Mouse (Mus musculus) monocyte, adult 2 months (primary cell): ENCODE results near the gene Dscaml1.

Experiments
- DNase-seq, 2 experiments: peaks; one replicate each; pipeline ENCODE4 v3.0.0; 2022; ENCODE audit warnings: low spot score in 2 of 2, low read depth in 1 of 2

Gene Dscaml1

DNA sequence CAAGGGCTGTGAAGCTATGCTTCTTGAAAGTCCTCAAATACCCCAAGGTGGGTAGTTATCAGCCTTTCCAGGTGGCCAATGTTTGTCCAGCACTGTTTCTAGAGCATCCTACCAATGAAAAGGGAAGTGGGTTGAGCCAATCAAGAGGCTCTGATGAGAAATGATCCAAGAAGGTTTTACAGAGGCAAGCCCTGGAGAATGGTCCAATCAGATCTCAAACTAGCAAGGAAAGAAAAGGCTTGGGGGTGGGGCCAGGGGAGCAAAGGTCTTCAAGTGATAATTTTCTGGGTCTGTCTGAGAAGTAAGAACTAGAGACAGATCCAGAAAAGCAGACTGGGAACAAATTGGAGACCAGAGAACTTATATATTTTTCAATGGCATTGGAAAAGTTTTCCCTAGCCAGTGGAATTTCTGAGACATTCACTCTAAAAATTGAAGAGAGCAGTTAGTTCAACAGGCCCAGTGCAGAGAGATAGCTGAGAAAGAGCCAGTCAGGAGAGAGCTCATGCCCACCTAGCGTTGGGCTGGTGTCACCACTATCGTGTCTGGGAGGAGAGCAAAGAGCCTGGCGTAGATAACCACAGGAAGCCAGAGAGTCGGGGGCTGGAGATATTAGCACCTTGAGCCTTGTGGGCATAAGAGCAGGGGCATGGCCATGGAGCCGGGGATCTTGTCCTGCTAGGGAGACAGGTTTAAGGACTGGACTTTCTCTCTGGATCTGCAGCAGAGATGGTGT lies 140.6 kb downstream of the Dscaml1 start:
- no peak for DNase-seq

DNA sequence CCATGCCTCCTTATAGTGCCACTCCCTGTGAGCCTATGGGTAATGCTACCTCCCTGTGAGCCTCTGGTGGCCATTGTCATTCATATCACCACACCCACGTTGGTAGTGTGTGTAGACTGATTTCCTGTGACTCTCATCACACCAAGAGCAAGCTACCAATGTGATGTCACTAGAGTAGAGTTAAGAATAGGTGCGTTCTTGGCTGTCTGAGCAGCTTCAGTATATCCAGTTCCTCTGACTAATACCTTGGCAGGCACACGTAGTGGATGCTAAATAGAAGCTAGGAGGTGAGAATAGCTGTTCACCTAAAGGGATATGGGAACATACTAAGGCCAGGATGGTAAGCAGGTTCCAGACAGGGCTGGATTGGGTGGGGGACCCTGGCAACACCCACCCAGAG lies 143.3 kb downstream of the Dscaml1 start:
- no peak for DNase-seq

DNA sequence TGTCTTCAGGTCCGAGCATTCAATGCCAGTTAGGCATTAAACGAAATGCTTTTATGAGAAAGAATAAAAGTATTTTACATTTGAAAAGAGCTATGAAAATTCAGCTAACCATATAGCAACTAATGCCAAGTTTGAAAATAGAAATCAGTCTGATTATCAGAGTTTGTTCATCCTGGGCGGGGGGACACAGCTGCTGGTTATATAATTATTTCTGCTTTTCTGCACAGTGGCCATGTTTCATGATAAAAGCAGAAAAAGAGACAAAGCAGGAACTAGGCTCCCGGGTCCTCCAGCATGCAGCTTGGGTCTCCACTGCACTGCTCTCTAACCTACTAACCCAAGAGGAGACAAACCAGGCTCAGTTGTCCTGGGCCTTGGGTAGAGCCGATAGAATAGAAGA lies 143.9 kb downstream of the Dscaml1 start:
- no peak for DNase-seq

DNA sequence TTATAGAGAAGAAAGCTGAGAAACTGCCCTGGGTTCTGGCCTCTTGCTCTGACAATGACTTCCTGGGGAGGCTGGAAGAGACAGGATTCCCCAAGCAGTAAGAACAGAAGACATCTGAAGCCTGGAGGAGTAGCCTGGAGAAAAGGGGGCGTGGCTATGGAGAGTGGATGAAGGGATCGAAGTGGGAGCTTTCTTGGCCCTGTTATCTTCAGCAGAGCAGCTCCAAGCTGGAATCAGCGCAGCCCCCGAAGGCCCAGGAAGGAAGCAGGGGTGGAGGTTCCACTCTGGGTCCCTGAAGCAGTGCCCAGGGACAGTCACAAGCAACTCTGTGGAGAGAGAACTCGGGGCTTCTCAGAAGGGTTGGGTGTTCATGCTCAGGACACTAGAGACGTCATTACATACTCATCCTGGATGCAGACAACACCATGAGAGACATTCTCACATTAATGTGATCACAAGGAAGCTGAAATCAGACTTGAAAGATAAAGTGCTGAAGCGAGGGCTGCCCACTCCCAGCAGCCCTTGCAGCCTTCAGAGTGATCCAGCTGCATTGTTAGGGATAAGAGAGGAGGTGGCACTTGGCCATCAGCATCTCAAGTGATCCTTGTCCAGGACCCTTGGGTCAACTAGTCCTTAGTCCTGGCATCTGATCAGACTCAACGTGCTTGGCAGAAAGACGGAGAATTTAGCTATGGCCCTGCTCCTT lies 146.5 kb downstream of the Dscaml1 start:
- no peak for DNase-seq

DNA sequence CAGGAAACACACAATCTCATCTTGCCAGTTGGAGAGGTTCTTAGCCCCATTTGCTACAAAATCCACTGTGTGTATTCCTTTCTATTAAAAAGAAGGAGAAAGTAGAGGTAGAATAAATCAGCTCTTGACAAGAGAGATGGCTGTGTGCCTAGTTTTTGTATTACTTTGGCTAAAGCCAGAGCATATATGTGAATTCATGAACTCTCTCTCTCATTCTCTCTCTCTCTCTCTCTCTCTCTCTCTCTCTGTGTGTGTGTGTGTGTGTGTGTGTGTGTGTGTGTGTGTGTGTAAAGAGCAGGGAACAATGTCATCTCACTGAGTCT lies 147.0 kb downstream of the Dscaml1 start:
- no peak for DNase-seq

GRCm38 (mm10) chr9:45574021-45574420 lies 147.6 kb downstream of the Dscaml1 start:
- no peak for DNase-seq

- no peak for DNase-seq
Measured at GRCm38 (mm10) chr9:45580069-45580795, 153.8 kb downstream of the Dscaml1 start.

DNA sequence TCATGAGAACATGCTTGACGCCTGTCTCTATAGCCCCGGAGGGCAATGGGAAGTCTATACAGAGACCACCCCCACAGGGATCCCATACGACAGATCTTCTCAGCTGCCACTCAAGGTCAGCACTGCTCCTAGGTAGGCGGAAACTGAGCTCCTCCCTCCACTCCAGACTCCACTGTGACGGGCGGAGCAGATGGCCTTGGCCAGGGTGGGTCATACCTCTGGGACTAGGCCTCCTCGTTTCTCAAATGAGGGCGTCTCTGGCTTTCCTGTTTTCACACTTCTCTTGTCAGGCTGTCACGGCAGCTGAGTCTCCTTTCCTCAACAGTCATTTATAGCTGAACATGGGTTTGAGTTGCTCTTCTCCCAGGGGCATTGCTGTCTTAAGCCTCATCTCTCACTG lies 160.0 kb downstream of the Dscaml1 start:
- no peak for DNase-seq

DNA sequence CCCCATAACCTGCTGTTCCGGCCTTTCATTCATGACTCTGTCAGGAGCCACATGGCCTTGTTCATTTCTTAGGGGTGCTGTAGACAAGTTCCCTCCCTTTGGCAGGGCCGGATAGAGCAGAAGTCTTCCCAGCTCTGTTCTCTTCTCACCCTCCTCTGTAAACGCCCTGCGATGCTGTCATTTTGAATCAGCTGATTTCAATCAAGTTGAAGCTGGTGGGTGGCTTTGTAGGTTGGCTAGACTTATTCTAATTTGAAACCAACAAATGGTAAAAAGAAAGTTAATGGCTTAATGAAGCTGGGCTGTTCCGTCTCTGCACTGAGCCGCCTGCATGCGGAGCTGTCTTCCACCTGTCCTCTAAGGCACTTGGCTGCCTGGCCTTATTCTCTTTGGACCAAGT lies 161.3 kb downstream of the Dscaml1 start:
- no peak for DNase-seq

- no peak for DNase-seq
Measured at GRCm38 (mm10) chr9:45589867-45590266, 163.4 kb downstream of the Dscaml1 start.

- DNase-seq, result no peak
Measured at GRCm38 (mm10) chr9:45591061-45591460, 164.6 kb downstream of the Dscaml1 start.

DNA sequence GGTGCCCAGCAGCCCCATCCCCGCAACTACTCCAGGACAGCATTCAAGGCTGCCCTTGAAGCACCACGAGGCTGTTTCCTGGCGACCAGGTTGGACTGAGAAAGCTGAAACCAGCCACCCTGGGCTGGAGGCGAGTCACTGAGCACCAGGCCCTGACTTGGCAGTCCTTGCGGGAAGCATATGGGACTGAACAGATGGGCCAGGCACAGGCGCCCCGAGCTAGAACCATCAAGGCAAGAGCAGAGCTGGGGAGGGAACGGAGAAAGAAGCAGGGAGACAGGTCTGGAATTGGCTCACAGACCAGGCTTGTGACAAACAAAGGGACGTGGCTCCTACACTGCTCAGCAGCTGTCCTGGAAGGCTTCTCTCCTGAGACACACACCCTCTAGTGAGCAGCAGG lies 165.9 kb downstream of the Dscaml1 start:
- no peak for DNase-seq

GRCm38 (mm10) chr9:45598117-45598516 lies 171.7 kb downstream of the Dscaml1 start:
- DNase-seq, result no peak

DNA sequence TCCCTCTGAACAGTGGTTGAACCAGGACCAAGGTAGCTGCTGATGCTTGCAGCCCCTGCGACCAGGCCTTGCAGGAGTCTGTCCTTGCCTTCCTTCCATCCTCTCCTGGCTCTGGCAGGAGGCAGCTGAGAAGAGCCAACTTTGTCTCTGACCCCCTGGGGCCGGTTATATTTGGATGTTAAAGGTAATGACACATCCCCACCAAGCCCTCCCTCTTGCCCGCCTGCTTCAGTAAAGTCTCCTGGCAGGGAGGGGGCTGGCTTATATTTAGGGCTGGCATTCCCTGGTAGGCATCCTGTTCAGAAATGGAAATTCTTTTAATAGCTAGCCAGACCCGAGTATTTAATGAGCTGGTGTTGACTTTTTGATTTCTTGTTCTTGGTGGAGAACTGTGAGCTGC lies 172.9 kb downstream of the Dscaml1 start:
- no peak for DNase-seq

DNA sequence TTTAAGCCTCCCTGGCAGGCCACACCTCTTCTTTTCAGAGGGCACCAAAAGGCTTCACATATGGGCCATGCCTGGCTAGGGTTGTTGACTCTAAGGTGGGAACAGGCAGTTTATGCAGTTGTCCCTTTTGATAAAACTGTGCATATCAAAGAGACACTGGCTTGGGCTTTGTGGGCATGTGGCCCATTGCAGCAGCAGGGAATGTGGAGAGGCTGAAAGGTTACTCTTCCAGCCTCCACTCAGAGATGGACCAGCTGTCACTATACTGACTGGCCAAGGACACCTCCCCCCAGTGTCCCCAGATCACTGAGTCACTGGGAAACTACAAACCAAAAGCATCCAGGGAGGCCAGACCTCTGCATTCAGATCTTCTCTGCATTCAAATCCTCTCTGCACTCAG lies 180.9 kb downstream of the Dscaml1 start:
- no peak for DNase-seq

- no peak for DNase-seq
Measured at GRCm38 (mm10) chr9:45608097-45609031, 181.9 kb downstream of the Dscaml1 start.

GRCm38 (mm10) chr9:45610336-45611060 lies 184.1 kb downstream of the Dscaml1 start:
- no peak for DNase-seq

DNA sequence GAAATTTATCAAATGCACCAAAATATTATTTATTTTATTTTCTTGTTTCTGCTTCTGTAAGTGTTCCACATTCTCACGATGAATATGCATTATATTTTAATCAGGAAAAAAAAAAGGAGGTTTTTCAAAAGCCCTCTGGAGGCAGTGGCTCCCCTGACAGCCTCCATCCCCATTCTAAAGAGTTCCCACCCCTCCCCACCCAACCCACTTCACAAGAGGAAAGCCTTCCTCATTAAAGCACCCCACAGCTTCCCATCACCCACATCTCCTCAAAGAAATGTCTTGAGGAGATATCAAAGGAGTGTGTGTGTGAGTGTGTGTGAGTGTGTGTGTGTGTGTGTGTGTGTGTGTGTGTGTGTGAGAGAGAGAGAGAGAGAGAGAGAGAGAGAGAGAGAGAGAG lies 188.2 kb downstream of the Dscaml1 start:
- DNase-seq, result no peak

DNA sequence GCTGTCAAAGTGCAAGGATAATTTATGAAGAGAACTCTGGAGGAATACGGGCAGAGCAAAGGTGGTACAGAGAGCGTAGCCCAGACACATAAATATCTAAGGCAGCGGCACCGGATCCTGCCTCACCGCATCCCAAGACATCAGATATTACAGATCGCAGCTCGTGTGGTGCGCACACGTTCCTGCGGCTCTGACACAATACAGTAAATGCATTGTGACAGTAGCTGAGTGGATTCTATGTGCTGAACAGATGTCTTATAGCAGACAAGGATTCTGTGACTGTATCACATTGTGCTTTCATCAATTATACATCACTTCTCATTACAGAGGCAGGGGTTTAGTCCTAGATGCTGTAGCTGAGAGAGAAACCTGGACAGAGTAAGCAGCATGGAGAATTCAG lies 191.5 kb downstream of the Dscaml1 start:
- DNase-seq, result no peak

DNA sequence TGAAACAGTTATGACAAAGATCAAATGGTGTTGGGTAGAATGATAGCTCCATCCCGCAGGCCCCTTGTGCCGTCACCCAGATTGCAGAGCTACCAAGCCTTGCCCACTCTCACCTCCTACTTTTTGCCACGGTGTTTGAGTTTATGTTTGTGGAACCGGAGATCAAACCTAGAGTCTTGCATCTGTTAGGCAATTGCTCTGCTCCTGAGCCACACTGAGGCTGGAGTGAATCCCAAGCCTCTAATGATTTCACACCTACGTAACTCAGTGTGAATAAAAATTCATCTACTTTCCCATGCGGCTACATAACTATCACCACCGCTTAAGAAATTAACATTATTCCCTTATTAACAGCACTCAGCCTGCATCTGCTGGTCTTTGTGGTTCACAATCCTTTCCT lies 192.0 kb downstream of the Dscaml1 start:
- DNase-seq, result no peak

DNA sequence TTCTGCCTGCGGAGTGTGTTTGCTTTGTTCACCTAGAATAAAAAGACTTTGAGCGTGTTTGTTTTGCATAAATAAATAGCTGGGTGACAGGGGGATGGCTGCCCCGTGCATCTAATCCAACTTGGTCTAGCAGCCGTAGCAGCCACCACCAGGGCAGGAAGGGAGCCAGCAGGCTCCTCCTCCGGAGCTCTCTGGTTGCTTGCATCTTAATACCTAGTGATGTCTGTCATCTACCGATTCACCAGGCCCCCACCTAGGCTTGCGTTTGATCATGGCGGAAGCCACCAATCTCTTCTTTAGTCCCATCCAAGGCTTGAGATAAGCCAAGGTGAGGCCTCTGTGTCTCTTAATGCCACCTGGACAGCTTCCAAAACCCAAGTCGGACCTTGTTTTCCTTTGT lies 193.6 kb downstream of the Dscaml1 start:
- DNase-seq, result no peak
